Mouse (Mus musculus): ENCODE results near the gene Hspa1l.
"Not testable (repeated sequence)": the region's sequence is repeated elsewhere in the genome, so short reads cannot be mapped to it uniquely, and the experiment has no call there.

DNA sequence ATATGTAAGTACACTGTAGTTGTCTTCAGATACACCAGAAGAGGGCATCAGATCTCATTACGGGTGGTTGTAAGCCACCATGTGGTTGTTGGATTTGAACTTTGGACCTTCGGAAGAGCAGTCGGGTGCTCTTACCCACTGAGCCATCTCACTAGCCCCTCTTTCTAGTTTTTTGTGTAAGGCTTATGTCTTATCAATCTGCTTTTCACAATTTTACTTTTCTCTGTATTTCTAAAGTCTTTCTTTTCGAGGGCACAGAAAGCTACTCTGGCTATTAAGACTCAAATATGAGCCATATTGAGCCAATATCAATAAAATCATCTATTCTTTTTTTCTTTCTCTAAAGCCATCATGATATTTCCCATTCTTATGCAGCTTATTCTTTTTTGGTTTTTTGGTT is 22.7 kb downstream of the Hspa1l start:
- not testable (repeated sequence) for TF ChIP-seq CTCF, EP300 (IDR thresholded peaks at IDR 0.05; ENCODE audit: low read depth)
